Mouse (Mus musculus) embryo, embryonic 11.5 days (tissue): ENCODE results near the gene Snai1.

ENCODE experiments used
- DNase-seq: peaks from one replicate; pipeline ENCODE4 v3.0.0-alpha.2; 2012; ENCODE audit warnings: low read depth, low spot score

Snai1 gene

DNA sequence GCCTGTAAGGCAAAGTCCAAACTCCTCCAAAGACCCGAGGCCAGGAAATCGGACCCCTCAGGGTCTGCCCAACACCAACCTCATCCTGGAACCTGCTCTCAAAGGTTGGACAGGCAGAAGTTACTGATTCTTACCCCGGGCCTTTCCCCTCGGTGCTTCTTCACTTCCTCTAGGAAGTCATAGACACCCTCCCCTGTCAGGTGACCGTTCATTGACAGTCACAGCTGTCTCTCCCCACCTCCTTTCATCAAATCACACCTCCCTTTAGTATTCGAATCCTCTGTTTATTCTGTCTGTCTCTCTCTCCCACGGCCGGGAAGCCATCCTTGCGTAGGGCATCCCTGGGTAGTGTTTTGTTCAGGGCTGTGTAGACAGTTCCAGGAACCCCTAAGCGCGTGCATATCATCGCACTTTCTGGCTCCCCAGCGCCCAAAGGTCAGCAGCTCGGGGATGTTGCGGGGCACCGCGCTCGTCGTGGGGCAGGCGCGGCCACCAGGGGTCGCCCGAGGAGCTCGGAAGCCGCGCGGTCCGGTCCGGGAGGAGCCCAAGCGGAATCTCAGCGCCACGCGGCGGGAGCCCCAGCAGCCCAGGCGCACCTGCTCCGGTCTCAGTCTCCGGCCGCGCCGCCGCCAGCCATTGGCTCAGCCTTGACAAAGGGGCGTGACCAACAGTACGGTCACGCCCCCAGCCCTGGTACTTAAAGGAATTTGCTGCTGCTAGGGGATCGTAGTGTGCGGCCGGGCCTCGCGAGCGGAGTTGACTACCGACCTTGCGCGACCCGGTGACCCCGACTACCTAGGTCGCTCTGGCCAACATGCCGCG lies at the start of gene Snai1:
Gene Snai1 (plus strand): TSS at position 720 of the 822 bp plus-strand sequence.
- peak; percentile 94 for DNase-seq

- DNase-seq: no peak
These were observed 47.0 kb upstream of the Snai1 start for GRCm38 (mm10) chr2:167490813-167491525.

DNA sequence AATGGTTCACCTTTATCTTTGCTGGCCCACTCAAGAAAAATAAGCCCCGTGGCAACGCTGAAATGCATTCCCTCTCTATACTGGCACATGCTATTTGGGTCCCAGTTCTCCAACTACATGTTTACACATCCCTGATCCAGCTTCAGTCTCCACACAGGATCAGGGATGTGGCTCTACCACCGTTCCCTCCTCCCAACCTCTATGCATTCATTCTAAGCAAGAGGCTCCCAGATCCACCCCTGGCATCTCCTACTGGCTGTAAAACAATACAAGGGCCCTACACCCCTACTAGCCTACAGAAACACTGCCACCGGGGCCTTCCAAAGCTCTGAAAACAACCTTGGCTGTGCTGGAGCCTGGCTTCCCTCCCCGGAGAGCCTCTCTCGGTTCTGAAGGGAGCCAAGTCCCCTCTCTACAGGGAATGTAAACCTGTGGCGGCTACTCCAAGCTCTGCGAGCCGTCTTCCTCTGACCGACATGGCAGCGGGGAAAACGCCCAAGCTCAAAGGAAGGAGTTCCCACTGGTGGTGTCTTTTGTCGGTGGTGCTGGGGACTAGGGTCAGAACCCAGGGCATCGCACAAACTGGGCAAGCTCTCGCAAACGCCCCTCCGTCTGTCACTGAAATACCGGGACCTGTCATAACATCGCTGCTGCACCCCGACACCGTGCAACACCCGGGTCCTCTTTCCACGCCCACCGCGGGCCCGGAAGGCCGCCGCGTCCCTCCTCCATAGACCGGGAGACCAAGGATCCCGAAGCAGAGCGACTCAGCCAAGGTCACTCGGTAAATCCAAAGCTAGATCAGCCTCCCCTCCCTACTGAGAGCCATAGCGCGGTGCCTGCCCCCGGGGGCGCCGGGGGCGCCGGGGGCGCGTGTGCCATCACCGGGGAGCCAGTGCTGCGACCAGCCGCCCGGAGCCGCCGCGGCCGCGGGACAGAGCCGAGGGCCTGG lies 46.0 kb upstream of the Snai1 start, which contains the start of gene Rnf114:
Gene Rnf114 (plus strand): TSS at position 889 of the 952 bp plus-strand sequence.
- DNase-seq: no peak

- DNase-seq: peak; percentile 82
These were observed 45.0 kb upstream of the Snai1 start, which contains the start of gene Spata2 for GRCm38 (mm10) chr2:167492713-167493636. Gene Spata2 (minus strand): TSS chr2:167492887.

GRCm38 (mm10) chr2:167496437-167496836 lies 41.6 kb upstream of the Snai1 start:
- no peak for DNase-seq

GRCm38 (mm10) chr2:167497272-167497671 lies 40.7 kb upstream of the Snai1 start:
- DNase-seq: no peak

GRCm38 (mm10) chr2:167502554-167503252 lies 35.3 kb upstream of the Snai1 start:
- no peak for DNase-seq

GRCm38 (mm10) chr2:167503253-167503895 lies 34.6 kb upstream of the Snai1 start:
- peak; percentile 79 for DNase-seq

- DNase-seq: no peak
These were observed 34.1 kb upstream of the Snai1 start for GRCm38 (mm10) chr2:167503896-167504349.

DNA sequence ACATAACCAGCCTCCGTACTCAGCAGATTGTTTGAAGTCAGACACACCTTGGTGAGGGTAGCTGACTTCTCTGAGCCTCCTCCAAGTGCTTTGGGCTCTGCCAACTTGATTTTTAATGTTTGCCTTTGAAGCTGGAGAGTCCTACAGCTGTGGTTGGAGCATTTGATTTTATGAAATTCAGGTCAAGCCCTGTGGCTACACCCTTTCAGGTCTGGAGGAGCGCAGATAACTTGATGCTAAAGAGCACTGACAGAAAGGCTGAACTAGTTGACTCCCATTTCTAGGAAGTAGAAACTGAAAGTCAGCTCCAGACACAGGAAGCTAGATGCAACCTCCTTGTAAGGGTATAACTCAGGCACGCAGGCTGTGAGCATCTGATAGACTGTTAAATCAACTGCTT lies 32.9 kb upstream of the Snai1 start:
- DNase-seq: no peak

DNA sequence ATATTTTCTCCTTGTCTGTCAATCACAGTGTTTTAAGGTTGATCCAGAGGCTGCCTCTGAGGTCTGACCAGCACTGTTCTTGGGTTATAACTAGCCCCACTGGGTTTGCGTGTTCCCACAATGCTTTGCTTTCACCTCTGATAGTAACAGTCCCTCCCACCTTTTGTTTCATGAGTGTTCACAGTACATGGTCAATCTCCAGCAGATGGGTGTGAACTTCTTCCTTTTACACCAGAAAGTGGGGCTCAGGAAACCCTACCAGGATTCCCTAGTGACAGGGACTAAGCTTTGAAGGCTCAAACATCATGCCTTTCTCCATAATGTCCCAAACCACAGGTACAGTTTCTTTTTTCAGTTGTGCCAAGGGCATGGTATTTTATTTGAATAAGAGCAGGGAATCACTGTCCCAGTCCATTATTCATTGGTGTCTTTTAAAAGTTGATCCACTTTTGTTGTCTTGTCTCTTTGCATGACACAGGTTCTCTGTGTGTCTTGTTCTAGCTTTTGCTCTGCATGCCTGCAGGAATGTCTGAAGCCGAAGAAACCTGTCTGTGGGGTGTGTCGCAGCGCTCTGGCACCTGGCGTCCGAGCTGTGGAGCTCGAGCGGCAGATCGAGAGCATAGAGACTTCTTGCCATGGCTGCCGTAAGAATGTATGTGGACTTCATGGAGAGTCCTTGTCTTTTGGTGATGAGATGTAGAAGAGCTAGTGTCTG lies 31.3 kb upstream of the Snai1 start:
- no peak for DNase-seq

DNA sequence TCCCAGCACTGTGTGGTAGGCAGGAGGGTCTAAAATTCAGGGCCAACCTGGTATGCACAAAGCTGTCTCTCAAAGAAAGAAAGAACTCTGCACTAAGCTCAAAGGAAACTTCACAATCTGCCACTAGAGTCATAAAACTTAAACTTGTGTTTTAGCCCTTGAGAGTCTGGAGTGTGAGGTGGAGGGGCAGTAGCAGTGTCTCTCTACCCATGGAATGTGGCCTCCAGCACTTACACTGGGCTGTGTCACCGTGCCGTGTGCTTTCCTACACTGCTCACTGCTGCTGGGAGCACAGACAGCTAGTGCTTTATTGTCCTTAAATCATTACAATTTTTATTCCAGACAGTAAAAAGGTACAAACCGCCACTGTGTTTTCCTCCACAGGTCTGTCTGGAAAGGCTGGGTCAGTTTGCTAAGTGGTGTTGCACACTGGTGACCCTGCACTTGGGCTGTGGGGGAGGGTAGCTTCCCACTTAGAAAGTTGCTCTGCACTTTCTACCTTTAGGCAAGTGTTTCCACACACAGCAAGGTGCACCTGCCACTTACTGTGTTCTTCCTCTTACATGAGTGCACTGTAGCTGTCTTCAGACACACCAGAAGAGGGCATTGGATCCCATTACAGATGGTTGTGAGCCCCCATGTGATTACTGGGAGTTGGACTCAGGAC lies 30.1 kb upstream of the Snai1 start:
- DNase-seq: no peak

- no peak for DNase-seq
These were observed 29.4 kb upstream of the Snai1 start for GRCm38 (mm10) chr2:167508569-167508968.

GRCm38 (mm10) chr2:167510485-167510884 lies 27.5 kb upstream of the Snai1 start:
- no peak for DNase-seq

GRCm38 (mm10) chr2:167512365-167512764 lies 25.6 kb upstream of the Snai1 start:
- no peak for DNase-seq

DNA sequence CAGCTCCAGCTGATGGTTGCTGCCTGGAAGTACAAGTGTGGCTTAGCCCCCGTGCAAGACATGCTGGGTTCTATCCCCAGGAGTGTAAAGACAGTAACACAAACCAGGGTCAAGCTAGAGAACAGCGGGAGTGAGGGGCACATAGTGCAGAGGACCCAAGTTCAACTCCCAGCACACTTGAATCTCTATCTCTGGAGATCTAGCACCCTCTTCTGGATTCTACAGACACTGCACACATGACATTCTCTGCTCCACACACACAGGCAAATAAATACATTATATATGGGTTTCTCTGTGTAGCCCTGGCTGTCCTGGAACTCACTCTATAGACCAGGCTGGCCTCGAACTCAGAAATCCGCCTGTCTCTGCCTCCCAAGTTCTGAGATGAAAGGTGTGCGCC lies 25.0 kb upstream of the Snai1 start:
- DNase-seq: no peak

DNA sequence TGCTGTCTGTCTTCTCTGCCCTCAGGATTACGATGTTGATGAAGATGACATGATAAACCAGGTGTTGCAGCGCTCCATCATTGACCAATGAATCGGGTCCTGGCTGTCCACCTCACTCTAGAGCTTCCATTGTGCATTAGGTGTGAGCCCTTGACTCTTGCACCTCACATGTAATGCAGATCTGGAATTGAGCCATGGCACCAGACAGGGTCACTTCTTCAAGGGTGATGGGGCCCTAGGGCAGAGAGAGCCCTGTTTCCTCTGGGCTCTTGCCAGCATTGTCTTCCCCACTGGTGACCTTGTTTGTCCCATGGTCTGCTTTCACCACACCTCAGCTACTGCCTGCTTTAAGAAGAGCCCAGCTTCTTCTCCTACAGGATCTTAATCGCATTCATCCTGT lies 23.4 kb upstream of the Snai1 start:
- no peak for DNase-seq

GRCm38 (mm10) chr2:167515688-167516087 lies 22.3 kb upstream of the Snai1 start:
- no peak for DNase-seq
